Mouse (Mus musculus) effector memory CD4-positive, alpha-beta T cell, adult 5 months (primary cell): ENCODE measurements around the gene Ms4a6d. TPM values are rescaled to one million over a fixed set of nuclear protein-coding genes. Genes with fewer than 3 reads are reported as not detected.

ENCODE experiments used
- polyA plus RNA-seq: library from polyadenylated mRNA; unstranded; fragments of 100-300 nt; shearing (Covaris generic); gene quantifications from one replicate; pipeline ENCODE4 v1.2.1, GENCODE M21; 2017

Ms4a6d gene
- polyA plus RNA-seq, result 16.2 TPM

DNA sequence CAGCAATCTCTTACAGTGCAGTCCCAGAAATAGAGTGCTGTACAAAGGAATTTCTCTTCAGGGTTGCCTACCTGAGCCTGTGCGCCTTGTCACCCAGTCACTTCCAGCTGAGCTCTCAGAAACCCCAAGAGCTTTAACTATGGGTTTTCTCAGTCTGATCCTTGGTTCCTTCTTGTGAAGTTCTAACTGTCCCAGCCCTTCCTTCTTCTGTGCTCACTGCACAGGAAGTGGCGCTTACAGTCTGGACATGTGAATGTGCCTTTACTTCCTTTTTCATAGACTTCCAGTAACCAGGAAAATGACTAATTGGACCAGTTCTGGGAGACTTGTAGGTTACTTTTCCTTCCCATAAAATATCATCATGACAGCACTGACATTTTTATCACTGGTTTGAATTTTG lies at the start of gene Ms4a6d:
Gene Ms4a6d (minus strand): TSS at position 247 of the 400 bp plus-strand sequence.

DNA sequence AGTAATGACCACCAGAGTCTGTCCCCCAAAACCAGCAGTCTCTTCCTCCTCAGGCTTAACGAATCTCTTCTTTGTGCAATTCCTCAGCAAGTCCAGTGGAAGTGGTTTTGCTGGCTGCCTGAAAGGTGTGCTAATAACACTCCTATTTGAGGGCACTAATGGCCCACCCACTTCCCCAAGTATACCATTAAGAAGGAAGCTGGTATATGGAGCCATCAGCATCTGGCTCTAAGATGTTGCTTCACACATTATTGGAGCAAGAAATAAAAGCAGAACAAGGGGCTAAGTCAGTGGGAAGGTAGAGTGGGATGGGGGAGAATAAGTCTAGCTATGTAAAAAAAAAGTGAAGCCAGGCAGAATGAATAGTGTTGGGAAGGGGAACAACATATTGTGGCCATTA lies 36.1 kb upstream of the Ms4a6d start, which contains the start of gene Ms4a3:
Gene Ms4a3 (minus strand): TSS at position 120 of the 400 bp plus-strand sequence.

DNA sequence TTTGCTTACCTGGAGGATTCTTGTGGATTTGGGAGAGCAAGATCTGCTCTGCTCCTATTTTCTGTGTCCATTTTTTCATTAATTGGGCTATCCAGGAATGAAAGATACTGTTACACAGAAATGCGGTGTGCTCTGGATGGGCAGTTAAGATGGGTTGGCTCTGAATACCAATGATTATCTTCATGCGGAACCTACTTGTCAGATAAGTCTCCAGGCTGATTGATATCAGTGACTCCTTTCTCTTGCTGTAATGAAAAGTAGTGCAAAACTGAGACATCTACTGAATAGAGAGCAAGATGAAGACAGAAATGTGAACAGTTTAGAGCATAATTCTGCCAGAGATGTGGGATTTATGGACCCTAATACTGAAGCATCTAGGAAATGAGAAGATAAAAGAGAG lies 18.9 kb upstream of the Ms4a6d start, which contains the start of gene Ms4a2:
Gene Ms4a2 (minus strand): TSS at position 169 of the 400 bp plus-strand sequence.

Other genes with a start within 250 kb of the Ms4a6d start
- gene Ms4a4a, start 229.3 kb downstream of the Ms4a6d start, polyA plus RNA-seq, result 1.7 TPM
- 109 TPM for gene Ms4a4c, start 200.1 kb downstream of the Ms4a6d start, polyA plus RNA-seq
- 2,305 TPM for gene Ms4a4b, start 161.3 kb downstream of the Ms4a6d start, polyA plus RNA-seq
- gene Ms4a6c, start 135.5 kb downstream of the Ms4a6d start, polyA plus RNA-seq, result 11.8 TPM
- 441 TPM for gene Gm8369, start 118.9 kb downstream of the Ms4a6d start, polyA plus RNA-seq
- gene Ms4a6b, start 88.3 kb downstream of the Ms4a6d start, polyA plus RNA-seq, result 579 TPM
- gene Ms4a4d, start 68.0 kb downstream of the Ms4a6d start, polyA plus RNA-seq, result 0.66 TPM
- not detected for gene Ms4a2, start 18.9 kb upstream of the Ms4a6d start, polyA plus RNA-seq
- gene Ms4a3, start 36.0 kb upstream of the Ms4a6d start, polyA plus RNA-seq, result not detected
- not detected for gene Oosp2, start 55.7 kb upstream of the Ms4a6d start, polyA plus RNA-seq
- not detected for gene Oosp1, start 86.3 kb upstream of the Ms4a6d start, polyA plus RNA-seq
- gene Oosp3, start 92.2 kb upstream of the Ms4a6d start, polyA plus RNA-seq, result 0.64 TPM
- not detected for gene Gif, start 142.7 kb upstream of the Ms4a6d start, polyA plus RNA-seq
- gene Mrpl16, start 165.5 kb upstream of the Ms4a6d start, polyA plus RNA-seq, result 34.4 TPM
- 1.6 TPM for gene Stx3, start 214.6 kb upstream of the Ms4a6d start, polyA plus RNA-seq
- gene Olfr1417, start 234.4 kb upstream of the Ms4a6d start, polyA plus RNA-seq, result not detected